Mouse (Mus musculus): ENCODE results near the gene Cip2a.

DNA sequence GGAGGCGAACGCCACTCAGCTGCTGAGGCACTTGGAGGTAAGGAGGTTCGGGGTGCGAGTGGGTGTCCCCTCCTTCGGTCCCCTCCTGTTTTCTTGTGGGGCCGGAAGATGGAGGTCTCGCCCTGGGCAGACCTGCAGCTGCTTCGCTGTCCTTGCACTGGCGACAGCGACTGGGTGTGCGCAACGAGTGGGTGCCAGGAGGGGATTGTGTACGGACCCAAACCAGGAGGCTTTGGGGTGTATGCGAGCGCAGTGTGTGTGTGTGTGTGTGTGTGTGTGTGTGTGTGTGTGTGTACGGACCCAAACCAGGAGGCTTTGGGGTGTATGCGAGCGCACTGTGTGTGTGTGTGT, 333 bp downstream of the Cip2a start:
- TF ChIP-seq CTCF (IDR thresholded peaks at IDR 0.05; ENCODE audit: low read depth) (no peak), EP300 (IDR thresholded peaks at IDR 0.05; ENCODE audit: low read depth) (no peak)

All from liver, embryonic 14.5 days (tissue).